Mouse (Mus musculus): Measurements from ENCODE around the gene Ifitm1.
"Not testable (repeated sequence)": the region's sequence is repeated elsewhere in the genome, so short reads cannot be mapped to it uniquely, and the experiment has no call there.

The Ifitm1 gene

DNA sequence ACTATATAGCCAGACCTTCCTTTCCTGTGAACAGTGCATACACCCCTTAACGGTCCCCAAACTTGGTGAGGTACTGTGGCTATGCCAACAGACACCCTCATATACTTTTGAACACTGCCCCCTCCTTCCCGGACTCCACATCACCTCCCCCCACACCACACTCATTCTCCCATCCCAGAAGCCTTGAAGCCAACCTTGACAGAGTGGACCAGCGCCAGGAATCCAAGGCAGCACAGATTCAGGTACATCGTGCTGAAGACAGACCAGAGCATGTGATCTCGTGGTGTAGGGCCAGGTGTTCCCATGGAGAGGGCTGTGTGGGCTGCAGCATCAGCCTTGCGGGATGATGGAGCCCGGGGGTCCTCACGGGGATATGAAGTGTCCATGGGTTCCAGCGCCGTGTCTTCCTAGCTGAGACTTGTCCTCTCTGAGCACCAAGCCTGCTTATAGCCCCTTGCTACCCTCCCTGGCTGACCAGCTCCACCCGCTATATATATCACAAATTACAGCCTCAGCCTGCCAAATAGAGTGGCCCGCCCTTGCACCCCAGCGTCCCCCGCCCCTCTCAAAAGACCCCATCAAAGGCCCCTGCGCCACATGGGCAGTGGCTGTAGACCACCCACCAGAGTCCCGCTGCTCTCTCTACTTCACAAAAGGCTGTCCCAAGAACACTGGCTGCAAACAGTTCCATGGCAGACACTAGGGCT lies 17.0 kb upstream of the Ifitm1 start, which contains the start of gene Ifitm5:
Gene Ifitm5, minus strand, starts transcription at position 468 of the 707 bp plus-strand sequence.
- DNase-seq (ENCODE audit: low read depth, low spot score) = no peak

DNA sequence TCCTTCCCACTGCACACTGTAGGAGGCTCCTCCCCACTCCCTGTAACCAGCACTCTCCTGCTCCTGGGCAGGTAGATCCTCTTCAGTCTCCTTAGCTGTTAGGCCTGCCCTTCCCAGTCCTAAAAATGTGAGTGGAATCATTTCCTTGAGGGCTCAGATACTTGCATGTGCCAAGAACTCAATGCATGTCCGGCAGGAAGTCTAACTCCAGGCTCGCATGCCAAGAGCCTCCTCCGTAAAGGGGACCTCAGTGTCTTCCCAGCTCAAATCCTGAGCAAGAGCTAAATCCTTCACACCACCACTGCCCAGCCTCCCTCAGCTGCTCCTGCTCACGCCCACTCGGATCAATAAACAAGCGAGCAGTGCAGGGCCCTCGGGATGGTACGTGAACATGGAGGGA lies 16.0 kb upstream of the Ifitm1 start:
- no peak for DNase-seq (ENCODE audit: low read depth, low spot score)

GRCm38 (mm10) chr7:140951765-140952164 lies 15.3 kb upstream of the Ifitm1 start:
- no peak for DNase-seq (ENCODE audit: low read depth, low spot score)

DNA sequence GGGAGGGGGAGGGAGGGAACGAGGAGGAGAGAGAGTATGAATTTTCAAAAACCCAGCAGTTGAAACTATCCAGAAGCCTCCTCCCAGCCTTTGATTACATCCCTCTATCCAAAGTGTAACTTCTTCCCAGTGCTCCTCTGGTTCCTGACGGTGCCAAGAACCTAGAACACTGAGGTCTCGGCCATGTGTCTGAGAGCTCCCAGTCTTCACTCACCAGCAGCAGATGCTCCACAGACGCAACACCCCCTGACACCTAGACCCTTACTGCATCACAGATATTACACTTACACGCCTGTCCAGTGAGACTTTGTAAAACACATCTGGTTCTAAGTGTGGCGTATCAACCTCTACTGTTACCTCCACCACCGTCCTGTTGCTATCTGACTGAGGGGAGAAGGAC lies 14.6 kb upstream of the Ifitm1 start:
- no peak for DNase-seq (ENCODE audit: low read depth, low spot score)

- no peak for DNase-seq (ENCODE audit: low read depth, low spot score)
These were observed 13.9 kb upstream of the Ifitm1 start for GRCm38 (mm10) chr7:140953133-140953532.

- DNase-seq (ENCODE audit: low read depth, low spot score) = no peak
These were observed 13.0 kb upstream of the Ifitm1 start for GRCm38 (mm10) chr7:140953800-140954732.

GRCm38 (mm10) chr7:140954733-140955071 lies 12.3 kb upstream of the Ifitm1 start:
- no peak for DNase-seq (ENCODE audit: low read depth, low spot score)

GRCm38 (mm10) chr7:140955342-140955741 lies 11.7 kb upstream of the Ifitm1 start:
- DNase-seq (ENCODE audit: low read depth, low spot score) = no peak

DNA sequence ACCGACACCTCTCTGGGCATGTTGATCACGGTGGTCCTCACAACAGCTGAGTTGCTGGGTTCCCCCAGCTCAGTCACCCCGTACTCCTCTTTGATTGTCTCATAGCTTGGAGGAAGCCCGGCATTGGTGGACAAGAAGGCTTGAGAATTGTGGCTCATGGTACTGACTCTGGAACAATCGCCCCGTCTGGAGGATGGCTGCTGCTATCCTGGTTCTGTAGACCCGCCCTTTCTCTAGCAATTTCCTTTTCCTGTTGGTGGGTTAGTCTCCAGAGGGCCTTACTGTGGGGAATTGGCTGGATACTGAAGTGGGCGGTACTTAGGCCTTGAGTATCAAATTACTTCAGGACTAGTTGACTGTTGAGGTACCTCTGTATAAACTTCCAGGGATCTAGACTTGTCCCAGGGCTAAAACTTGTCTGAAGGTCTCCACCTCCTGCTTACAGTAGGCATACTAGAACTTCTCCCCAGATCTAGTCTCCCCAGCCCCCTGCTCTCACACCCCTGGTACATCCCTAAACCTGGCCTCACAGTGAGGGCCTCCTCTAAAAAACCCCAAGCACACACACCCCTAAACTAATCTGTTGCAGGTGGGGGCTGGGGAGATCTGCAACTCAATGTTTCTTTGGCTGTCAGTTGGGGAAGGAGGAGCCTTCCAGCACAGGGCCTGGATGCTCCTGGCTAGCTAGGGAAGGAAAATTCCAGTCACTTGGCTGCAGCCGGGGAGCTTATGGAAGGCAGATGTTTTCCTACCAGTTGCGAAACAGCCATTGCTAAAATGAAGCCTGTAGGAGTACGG lies 11.1 kb upstream of the Ifitm1 start, which contains the start of the genes Gm45717 and Ifitm2:
Gene Gm45717, minus strand, starts transcription at position 180 of the 798 bp plus-strand sequence.
Gene Ifitm2, minus strand, starts transcription at position 230 of the 798 bp plus-strand sequence.
- DNase-seq (ENCODE audit: low read depth, low spot score) = peak; percentile 89

DNA sequence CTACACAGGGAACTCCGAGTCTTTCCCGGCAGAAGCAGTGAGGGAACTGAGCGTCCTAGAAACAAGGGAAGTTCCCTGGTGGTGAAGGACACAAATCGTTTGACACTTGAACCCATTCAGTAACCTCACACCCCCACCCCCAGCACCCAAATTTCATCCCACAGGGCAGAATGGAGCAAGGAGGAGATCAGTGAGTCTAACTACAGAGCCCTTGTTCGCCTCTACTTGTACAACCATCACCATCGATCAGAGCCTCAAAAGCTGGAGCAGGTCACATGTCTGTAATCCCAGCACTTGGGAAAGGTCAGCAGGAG lies 10.5 kb upstream of the Ifitm1 start:
- no peak for DNase-seq (ENCODE audit: low read depth, low spot score)

- DNase-seq (ENCODE audit: low read depth, low spot score) = no peak
These were observed 7.7 kb upstream of the Ifitm1 start for GRCm38 (mm10) chr7:140959181-140959901.

GRCm38 (mm10) chr7:140960026-140960425 lies 7.0 kb upstream of the Ifitm1 start:
- no peak for DNase-seq (ENCODE audit: low read depth, low spot score)

GRCm38 (mm10) chr7:140961416-140961815 lies 5.6 kb upstream of the Ifitm1 start:
- no peak for DNase-seq (ENCODE audit: low read depth, low spot score)

- no peak for DNase-seq (ENCODE audit: low read depth, low spot score)
These were observed 4.3 kb upstream of the Ifitm1 start for GRCm38 (mm10) chr7:140962733-140963132.

DNA sequence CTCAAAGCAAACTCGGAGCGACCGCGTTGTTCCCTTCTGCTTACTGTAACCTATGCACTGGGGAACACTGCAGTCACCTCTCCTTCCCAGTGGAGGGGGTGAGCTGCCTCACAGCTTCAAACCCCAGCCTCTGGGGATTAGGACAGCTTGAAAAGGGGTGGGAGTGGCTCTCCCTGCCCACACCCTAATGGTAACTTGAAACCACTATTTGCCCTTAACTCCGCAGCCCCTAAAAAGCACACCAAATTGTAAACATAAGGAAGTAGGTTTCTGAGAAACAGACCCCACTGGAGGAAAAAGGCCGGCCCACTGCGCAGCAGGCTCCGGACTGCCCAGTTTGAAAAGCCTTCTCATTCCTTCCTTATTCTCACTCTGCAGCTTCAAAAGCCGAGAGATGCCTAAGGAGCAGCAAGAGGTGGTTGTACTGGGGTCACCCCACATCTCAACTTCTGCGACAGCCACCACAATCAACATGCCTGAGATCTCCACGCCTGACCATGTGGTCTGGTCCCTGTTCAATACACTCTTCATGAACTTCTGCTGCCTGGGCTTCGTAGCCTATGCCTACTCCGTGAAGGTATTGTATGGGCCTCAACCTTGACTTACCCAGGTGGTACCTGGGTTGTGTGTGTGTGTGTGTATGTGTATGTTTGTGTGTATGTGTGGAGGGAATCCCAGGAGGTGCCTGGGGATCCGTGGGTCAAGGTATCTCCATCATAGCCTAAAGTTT lies 1.0 kb downstream of the Ifitm1 start:
- DNase-seq (ENCODE audit: low read depth, low spot score) = no peak

DNA sequence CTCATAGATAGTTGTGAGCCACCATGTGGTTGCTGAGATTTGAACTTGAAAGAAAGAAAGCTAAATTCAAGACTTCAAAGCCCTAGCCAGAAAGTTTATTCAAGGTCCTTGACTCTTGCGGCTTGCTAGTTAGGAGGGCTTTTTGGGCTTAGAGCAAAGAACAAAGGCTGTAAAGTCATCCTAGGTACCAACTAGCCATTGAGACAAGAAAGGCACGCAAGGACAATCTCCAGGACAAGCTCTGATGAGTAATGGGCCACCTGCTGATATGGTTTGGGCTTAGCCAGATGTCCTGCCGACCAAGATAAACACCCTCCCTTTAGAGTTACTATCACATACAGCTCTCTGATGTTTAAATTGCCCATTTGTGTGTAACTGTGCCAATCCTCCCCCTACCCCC lies 1.7 kb downstream of the Ifitm1 start:
- DNase-seq (ENCODE audit: low read depth, low spot score) = not testable (repeated sequence)

DNA sequence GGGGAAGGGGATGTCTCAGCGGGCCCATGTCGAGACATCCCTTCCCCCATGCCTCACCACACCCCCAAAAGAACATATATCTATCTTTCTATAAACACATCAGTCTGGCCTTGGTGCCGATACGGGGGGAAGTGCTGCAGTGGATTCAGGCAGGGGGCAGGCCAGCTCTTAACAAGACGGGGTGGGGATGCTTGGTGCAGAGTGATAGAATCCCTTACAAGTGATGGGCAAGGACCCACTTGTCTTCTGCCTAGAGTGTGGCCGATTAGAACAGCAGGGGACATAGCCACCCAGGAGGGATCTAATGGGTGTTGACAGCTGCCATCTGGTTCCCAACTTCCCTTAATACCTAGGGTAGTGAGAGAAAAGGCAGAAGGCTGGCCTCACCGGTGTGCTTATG lies 3.9 kb downstream of the Ifitm1 start:
- DNase-seq (ENCODE audit: low read depth, low spot score) = no peak

DNA sequence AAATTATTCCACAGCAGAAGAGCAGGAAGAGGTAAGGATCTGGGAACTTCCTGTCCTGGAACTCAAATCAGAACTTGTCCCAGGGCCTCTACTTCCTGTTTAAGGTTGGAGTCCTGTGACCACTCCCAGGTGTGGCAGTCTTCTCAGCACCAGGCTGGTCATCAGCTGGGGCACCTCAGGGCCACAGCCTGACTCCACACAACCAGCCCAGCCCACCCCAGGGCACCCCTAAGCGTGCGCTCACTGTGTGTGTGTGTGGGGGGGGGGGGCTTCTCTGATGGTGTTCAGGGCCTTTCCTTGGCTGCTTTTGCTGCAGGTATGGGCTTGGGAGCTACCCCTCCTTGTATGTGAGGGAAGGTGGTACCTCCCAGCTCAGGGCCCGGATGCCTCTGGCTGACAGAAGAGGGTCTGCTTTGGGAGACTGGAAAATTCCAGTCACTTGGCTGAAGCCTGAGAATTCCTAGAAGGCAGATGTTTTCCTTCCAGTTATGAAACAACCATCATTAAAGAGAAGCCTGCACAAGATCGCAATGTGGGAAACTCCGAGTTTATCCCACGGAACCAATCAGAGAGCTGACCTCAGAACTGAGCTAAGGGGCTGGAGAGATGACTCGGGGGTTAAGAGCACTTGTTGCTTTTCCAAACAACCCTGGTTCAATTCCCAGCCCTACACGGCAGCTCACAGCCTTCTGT lies 4.6 kb downstream of the Ifitm1 start:
- DNase-seq (ENCODE audit: low read depth, low spot score) = peak; percentile 47

DNA sequence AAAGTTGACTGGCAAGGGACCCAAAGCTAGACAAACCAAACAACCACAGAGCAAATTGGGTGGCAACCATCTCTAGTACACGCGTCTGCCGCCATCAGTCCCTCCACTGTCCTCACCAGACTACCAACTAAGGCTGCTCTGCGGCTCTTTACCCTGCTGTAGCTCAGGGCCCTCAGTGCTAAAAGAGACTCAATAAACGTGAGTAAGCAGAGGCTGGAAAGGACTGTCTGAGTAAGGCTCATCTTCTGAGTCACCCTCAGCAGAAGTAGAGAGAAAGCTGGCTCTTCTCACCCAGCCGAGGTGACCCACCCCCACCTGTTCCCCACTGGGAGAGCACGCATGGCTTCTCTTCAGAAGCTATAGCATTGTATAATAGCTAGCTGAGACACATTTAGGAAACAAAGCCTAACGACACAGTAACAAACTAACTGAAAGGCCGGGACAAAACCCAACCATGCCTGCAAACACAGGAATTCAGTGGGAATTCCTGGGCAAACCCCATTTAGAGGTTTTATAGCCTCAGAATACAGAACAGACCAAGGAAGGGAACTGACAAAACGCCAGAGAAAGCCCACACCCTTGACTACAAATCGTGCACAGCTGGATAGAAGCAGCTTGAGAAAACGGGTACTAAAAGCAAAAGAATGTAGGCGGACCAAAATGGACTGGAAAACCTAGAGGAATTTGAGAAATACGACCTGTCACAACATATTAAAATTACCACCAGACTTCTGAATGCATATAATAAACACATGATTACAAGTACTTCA lies 6.6 kb downstream of the Ifitm1 start:
- DNase-seq (ENCODE audit: low read depth, low spot score) = no peak

Data from skeletal muscle tissue, adult 2 months (tissue).